Mouse (Mus musculus): Measurements from ENCODE around the gene Tcf20. TPM values are rescaled to one million over a fixed set of nuclear protein-coding genes. Genes with fewer than 3 reads are reported as not detected.

The Tcf20 gene
- polyA plus RNA-seq (2014; fragmentation: Nextera tagmentation; extraction: Ambion mirVana): 9.9 and 10.9 TPM in 2 replicates

GRCm38 (mm10) chr15:82987732-82988112 lies at the start of gene Tcf20:
Gene Tcf20 (minus strand): TSS chr15:82987872.
- Histone ChIP-seq H3K27ac (ENCODE audit: low read depth) (no peak within 1 kb of the TSS), H3K4me1 (ENCODE audit: insufficient read depth) (peaks cover 10% of the 10 kb centered on the region), H3K36me3 (ENCODE audit: insufficient read depth) (no peaks in the 10 kb centered on the region), H3K9ac (peak within 1 kb of the TSS; percentile 41; the same call in 1 of the 2 replicates), H3K4me3 (ENCODE audit: low read depth, low read length) (peak within 1 kb of the TSS; percentile 38), H3K9me3 (ENCODE audit: low read depth, low read length) (no peaks in the 10 kb centered on the region), H3K27me3 (ENCODE audit: insufficient read depth, low read length) (peaks cover 20% of the 10 kb centered on the region), H3K4me2 (peak within 1 kb of the TSS; percentile 79)
- DNase-seq: peak; percentile 97
- 0% methylated on average over 20 of the region's 20 CpGs for WGBS
- peak; percentile 93 for ATAC-seq (ENCODE audit: insufficient read depth)
- TF ChIP-seq CTCF (IDR thresholded peaks at IDR 0.05; ENCODE audit: low read depth): no peak

- Histone ChIP-seq H3K4me1 (ENCODE audit: insufficient read depth) (peaks cover 27% of the 10 kb centered on the region), H3K9ac (no peak overlapping the region), H3K27ac (ENCODE audit: low read depth) (no peak overlapping the region), H3K9me3 (ENCODE audit: low read depth, low read length) (no peaks in the 10 kb centered on the region), H3K36me3 (ENCODE audit: insufficient read depth) (no peaks in the 10 kb centered on the region), H3K27me3 (ENCODE audit: insufficient read depth, low read length) (peaks cover 12% of the 10 kb centered on the region; the same call in 1 of the 2 replicates), H3K4me2 (no peak overlapping the region), H3K4me3 (ENCODE audit: low read depth, low read length) (no peak overlapping the region)
- TF ChIP-seq CTCF (IDR thresholded peaks at IDR 0.05; ENCODE audit: low read depth): no peak
- ATAC-seq (ENCODE audit: insufficient read depth) (peak; percentile 60), DNase-seq (peak; percentile 90)
- 58% methylated on average over 14 of the region's 14 CpGs for WGBS
These were observed 49.3 kb upstream of the Tcf20 start for GRCm38 (mm10) chr15:83036900-83037519.

- DNase-seq (no peak), ATAC-seq (ENCODE audit: insufficient read depth) (no peak)
- Histone ChIP-seq H3K4me3 (ENCODE audit: low read depth, low read length) (no peak overlapping the region), H3K36me3 (ENCODE audit: insufficient read depth) (no peaks in the 10 kb centered on the region), H3K27me3 (ENCODE audit: insufficient read depth, low read length) (peaks cover 12% of the 10 kb centered on the region; the same call in 1 of the 2 replicates), H3K27ac (ENCODE audit: low read depth) (no peak overlapping the region), H3K4me2 (no peak overlapping the region), H3K4me1 (ENCODE audit: insufficient read depth) (peaks cover 27% of the 10 kb centered on the region), H3K9ac (no peak overlapping the region), H3K9me3 (ENCODE audit: low read depth, low read length) (no peaks in the 10 kb centered on the region)
- 50% methylated on average over 7 of the region's 7 CpGs for WGBS
- no peak for TF ChIP-seq CTCF (IDR thresholded peaks at IDR 0.05; ENCODE audit: low read depth)
These were observed 48.4 kb upstream of the Tcf20 start for GRCm38 (mm10) chr15:83036089-83036488.

- 10% methylated on average over 17 of the region's 17 CpGs for WGBS
- H3K9ac ChIP-seq: no peak overlapping the region
- peak; percentile 45 for DNase-seq
These were observed 46.8 kb upstream of the Tcf20 start for GRCm38 (mm10) chr15:83034275-83034977.

GRCm38 (mm10) chr15:83032981-83033541 lies 45.4 kb upstream of the Tcf20 start, which contains the start of gene Nfam1:
Gene Nfam1 (minus strand): TSS chr15:83033306.
- Histone ChIP-seq H3K4me3 (ENCODE audit: low read depth, low read length) (no peak within 1 kb of the TSS), H3K4me1 (ENCODE audit: insufficient read depth) (peaks cover 27% of the 10 kb centered on the region), H3K27me3 (ENCODE audit: insufficient read depth, low read length) (peaks cover 12% of the 10 kb centered on the region; the same call in 1 of the 2 replicates), H3K27ac (ENCODE audit: low read depth) (no peak within 1 kb of the TSS), H3K36me3 (ENCODE audit: insufficient read depth) (no peaks in the 10 kb centered on the region), H3K9me3 (ENCODE audit: low read depth, low read length) (no peaks in the 10 kb centered on the region), H3K4me2 (peak within 1 kb of the TSS; percentile 11; the same call in 1 of the 2 replicates), H3K9ac (no peak within 1 kb of the TSS; the same call in 1 of the 2 replicates)
- ATAC-seq (ENCODE audit: insufficient read depth) (no peak), DNase-seq (peak; percentile 49)
- no peak for TF ChIP-seq CTCF (IDR thresholded peaks at IDR 0.05; ENCODE audit: low read depth)
- 33% methylated on average over 17 of the region's 17 CpGs for WGBS

More at GRCm38 (mm10) chr15:83034275-83034977, 46.8 kb upstream of the Tcf20 start:
- peaks cover 12% of the 10 kb centered on the region; the same call in 1 of the 2 replicates for H3K27me3 ChIP-seq (ENCODE audit: insufficient read depth, low read length)
- H3K4me2 ChIP-seq: peak overlapping the region; percentile 34; the same call in 1 of the 2 replicates
- H3K27ac ChIP-seq (ENCODE audit: low read depth): no peak overlapping the region
- no peak for TF ChIP-seq CTCF (IDR thresholded peaks at IDR 0.05; ENCODE audit: low read depth)
- no peak overlapping the region for H3K4me3 ChIP-seq (ENCODE audit: low read depth, low read length)
- ATAC-seq (ENCODE audit: insufficient read depth): no peak
- H3K9me3 ChIP-seq (ENCODE audit: low read depth, low read length): no peaks in the 10 kb centered on the region
- H3K4me1 ChIP-seq (ENCODE audit: insufficient read depth): peaks cover 27% of the 10 kb centered on the region
- H3K36me3 ChIP-seq (ENCODE audit: insufficient read depth): no peaks in the 10 kb centered on the region

- Histone ChIP-seq H3K4me2 (no peak overlapping the region), H3K36me3 (ENCODE audit: insufficient read depth) (no peaks in the 10 kb centered on the region), H3K9ac (no peak overlapping the region), H3K4me3 (ENCODE audit: low read depth, low read length) (no peak overlapping the region), H3K27ac (ENCODE audit: low read depth) (no peak overlapping the region), H3K4me1 (ENCODE audit: insufficient read depth) (peaks cover 29% of the 10 kb centered on the region), H3K27me3 (ENCODE audit: insufficient read depth, low read length) (peaks cover 12% of the 10 kb centered on the region; the same call in 1 of the 2 replicates), H3K9me3 (ENCODE audit: low read depth, low read length) (no peaks in the 10 kb centered on the region)
- no peak for TF ChIP-seq CTCF (IDR thresholded peaks at IDR 0.05; ENCODE audit: low read depth)
- no peak for ATAC-seq (ENCODE audit: insufficient read depth)
- WGBS: 54% methylated on average over 4 of the region's 4 CpGs
- peak; percentile 53 for DNase-seq
These were observed 43.2 kb upstream of the Tcf20 start for GRCm38 (mm10) chr15:83030884-83031283.
